Mouse (Mus musculus) telencephalon, adult 2 months (tissue): Measurements from ENCODE around the gene Pcsk7.

Experiments used
- DNase-seq: peaks from one replicate; pipeline ENCODE4 v3.0.0-alpha.2; 2011; ENCODE audit warnings: low read depth, low spot score

The Pcsk7 gene

DNA sequence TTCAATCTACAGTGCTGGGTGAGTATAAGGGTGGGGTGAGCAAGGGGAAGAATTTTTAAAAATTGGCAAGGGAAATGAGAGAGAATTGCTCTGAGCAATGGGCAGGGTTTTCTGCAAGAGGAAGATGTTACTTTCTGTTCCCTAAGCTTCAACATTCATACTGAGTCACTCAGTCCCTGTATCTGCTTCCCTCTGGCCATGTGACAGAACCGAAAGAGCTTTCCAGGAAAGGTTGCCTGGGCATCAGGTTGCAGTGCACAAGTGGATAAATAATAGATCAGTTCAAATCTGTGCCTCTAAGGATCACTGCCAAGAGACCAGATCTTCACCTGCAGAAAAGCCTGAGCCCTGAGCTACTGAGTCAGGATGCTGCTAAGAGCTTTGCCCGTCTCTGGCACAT, 55.6 kb downstream of the Pcsk7 start:
- no peak for DNase-seq

DNA sequence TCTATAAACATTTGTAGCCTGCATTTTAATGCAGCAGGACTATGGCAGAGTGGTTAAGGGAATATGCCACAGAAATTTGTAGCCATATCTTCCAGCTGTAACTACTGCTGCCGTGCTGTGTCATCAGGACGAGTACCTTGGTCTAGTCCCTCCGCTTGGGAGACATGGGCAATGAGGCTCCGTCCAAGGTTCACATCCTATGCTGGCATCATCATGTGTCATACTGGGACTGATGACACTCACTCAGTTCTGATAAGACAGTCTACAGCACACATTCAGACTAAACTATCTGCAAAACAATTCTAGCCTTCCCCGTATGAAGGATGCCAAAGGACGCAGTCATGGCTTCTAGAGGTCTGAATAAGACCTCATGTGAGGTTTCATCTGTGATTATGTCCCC, 57.3 kb downstream of the Pcsk7 start:
- no peak for DNase-seq

DNA sequence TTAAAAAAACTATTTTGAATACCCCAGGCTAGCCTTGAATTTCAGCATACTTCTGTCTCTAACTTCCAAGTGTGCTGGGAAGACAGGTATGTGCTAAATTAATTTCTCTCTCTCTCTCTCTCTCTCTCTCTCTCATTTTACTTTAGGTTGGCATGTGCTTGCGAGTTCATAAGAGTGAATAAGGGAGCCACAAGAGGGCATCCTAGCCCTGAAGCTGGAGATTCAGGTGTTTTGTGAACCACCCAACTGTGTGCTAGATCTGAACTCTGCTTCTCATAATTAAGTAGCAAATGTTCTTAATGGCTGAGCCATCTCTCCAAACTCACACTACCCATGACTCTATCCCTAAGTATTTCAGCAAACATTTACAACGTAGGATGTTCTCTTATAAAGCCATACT, 70.6 kb downstream of the Pcsk7 start:
- DNase-seq, result no peak
